Mouse (Mus musculus): ENCODE measurements around the gene Slc22a1. TPM values are rescaled to one million over a fixed set of nuclear protein-coding genes. Genes with fewer than 3 reads are reported as not detected.
A peak's percentile ranks its signal among the peaks of the same experiment; 100 is the strongest.

Gene Slc22a1
- total RNA-seq (2017) = not detected in 2 replicates

DNA sequence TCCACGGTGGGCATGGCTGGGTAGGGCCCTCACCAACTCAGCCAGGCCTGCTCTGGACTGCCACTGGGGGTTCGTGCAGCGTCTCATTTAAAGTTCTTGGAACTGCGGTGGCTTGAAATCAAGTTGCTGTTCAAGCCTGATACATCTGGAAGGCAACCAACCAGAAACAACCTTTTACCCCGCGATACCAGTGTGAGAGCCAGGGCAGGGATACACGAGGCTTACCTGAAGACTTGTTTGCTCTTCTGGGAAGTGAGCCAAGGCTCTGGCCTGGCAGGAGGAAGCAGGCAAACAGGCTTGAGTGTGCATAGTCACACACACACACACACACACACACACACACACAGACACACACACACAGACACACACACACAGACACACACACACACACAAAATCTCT is at the start of gene Slc22a1:
Slc22a1 (minus strand) TSS at position 184 of the 400 bp plus-strand sequence.
- no peak; a peak in 1 of 4 replicates for ATAC-seq (replicated peaks in 1 of 2; ENCODE audit: insufficient read depth in 1 of 2, low FRiP score in 2 of 2, low TSS enrichment in 1 of 2, low read depth in 1 of 2, poor library complexity in 2 of 2, severe bottlenecking in 2 of 2)

GRCm38 (mm10) chr17:12724767-12725744 is 49.4 kb upstream of the Slc22a1 start:
- ATAC-seq (replicated peaks in 1 of 2; ENCODE audit: insufficient read depth in 1 of 2, low FRiP score in 2 of 2, low TSS enrichment in 1 of 2, low read depth in 1 of 2, poor library complexity in 2 of 2, severe bottlenecking in 2 of 2) = peak; percentile 65 to 71

DNA sequence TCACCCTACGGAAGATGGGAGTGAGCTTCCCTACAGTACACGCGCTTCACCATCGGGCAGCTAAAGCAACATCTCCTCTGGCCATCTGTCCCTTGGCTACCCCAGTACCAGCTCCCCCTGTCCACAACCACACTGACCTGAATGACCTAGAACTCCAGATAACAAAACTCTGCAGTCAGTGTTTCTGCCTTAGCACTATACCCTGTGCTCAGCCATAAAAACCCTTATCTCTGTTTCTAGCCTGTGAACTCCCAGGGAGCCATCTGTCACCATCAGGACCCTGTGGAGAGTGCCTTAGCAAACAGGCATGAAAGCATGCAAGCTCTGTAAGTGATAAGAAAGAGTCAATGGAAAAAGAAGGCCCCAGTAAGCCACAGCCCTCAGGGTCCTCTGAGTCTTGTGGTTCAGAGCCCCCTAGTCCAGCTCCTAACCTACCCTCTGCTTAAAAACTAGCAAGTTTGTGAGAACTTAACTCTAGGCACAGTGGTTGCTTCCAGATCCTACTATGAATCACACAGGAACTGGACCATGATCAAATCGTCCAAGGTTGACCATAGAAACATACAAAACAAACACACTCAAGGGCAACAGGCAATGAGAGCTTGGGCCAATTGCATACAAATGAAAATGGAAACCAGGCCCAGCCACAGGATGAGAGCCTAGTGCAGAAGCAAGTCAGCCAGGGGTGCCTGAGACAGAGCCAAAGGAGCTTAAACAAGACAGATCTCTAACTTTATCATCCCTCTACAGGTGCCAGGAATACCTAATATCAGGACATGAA is 48.5 kb upstream of the Slc22a1 start:
- ATAC-seq (replicated peaks in 1 of 2; ENCODE audit: insufficient read depth in 1 of 2, low FRiP score in 2 of 2, low TSS enrichment in 1 of 2, low read depth in 1 of 2, poor library complexity in 2 of 2, severe bottlenecking in 2 of 2) = no peak

DNA sequence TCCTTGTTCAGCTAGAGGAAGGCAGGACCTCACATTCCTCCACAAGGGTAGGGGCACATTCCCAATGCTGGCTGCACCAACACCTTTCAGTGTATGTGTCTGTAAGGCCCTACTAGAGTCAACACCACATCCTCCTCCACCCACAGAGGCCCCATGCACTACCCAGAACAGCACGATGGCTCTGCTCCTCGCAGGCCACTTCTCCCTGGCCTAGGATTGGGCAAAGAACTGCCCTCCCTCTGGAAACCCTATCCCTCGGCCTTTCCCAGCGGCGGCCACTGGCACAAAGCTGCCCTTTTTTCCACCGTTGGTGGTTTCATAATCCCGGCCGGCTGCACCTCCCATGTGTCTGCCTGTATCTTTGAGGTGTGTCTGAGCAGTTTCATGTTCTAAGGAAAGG is 47.0 kb upstream of the Slc22a1 start:
- peak; percentile 35 to 52 for ATAC-seq (replicated peaks in 1 of 2; ENCODE audit: insufficient read depth in 1 of 2, low FRiP score in 2 of 2, low TSS enrichment in 1 of 2, low read depth in 1 of 2, poor library complexity in 2 of 2, severe bottlenecking in 2 of 2)

DNA sequence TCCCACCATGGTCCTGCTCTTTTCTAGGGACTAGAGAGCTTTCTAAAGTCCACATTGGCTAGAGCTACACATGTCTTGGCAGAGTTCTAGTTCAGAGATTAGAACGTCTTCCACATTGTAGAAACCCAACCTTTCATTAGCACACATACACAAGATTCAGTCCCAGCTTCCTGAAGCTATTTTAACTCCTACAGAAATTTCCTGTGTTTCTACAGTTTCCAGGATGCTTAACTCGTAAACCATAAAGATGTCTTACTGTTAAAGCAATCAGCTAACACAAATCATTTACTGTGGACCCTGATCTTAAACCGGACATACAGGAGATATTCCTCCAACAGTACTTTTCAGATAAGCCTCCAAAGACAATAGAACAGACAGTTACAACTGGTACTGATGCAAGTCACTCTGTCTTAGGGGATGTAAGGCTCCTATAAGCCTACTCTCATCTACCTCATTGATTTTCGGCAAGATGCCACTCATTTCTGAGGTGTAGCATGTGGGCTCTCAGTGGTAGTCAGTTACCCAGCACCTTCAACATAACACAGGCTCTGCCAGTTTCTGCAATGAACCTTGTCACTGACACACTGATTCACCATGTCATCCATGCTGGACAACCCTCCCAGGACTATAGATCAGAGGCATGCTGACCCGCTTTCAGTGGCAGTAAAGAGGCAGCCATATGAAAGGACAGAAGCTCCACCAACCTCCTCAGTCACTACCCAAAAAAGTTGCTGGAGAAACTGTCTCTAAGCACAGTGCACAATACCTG is 45.7 kb upstream of the Slc22a1 start:
- ATAC-seq (replicated peaks in 1 of 2; ENCODE audit: insufficient read depth in 1 of 2, low FRiP score in 2 of 2, low TSS enrichment in 1 of 2, low read depth in 1 of 2, poor library complexity in 2 of 2, severe bottlenecking in 2 of 2) = no peak

DNA sequence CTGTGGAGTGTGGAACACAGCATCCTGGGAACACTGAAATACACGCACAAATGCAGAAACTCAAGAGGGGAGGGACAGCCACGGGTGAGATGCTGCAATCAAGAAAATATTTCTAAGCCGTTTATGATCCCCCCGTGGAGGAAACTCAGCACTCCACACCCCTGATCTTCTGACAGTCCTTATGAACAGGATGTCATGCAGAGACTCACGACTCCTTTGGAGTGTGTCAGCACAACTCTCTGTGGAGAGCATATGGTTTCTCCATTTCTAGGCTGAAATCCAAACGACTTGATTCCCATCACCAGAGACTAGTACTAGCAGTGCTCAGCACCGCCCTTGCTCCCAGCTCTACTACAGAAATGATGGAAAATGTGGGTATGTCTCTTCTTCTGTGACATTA is 42.6 kb upstream of the Slc22a1 start:
- ATAC-seq (replicated peaks in 1 of 2; ENCODE audit: insufficient read depth in 1 of 2, low FRiP score in 2 of 2, low TSS enrichment in 1 of 2, low read depth in 1 of 2, poor library complexity in 2 of 2, severe bottlenecking in 2 of 2) = no peak

GRCm38 (mm10) chr17:12717445-12717844 is 41.8 kb upstream of the Slc22a1 start:
- no peak for ATAC-seq (replicated peaks in 1 of 2; ENCODE audit: insufficient read depth in 1 of 2, low FRiP score in 2 of 2, low TSS enrichment in 1 of 2, low read depth in 1 of 2, poor library complexity in 2 of 2, severe bottlenecking in 2 of 2)

GRCm38 (mm10) chr17:12715032-12715431 is 39.4 kb upstream of the Slc22a1 start:
- ATAC-seq (replicated peaks in 1 of 2; ENCODE audit: insufficient read depth in 1 of 2, low FRiP score in 2 of 2, low TSS enrichment in 1 of 2, low read depth in 1 of 2, poor library complexity in 2 of 2, severe bottlenecking in 2 of 2) = no peak

- ATAC-seq (replicated peaks in 1 of 2; ENCODE audit: insufficient read depth in 1 of 2, low FRiP score in 2 of 2, low TSS enrichment in 1 of 2, low read depth in 1 of 2, poor library complexity in 2 of 2, severe bottlenecking in 2 of 2) = peak; percentile 63 to 68
These were observed 38.5 kb upstream of the Slc22a1 start for GRCm38 (mm10) chr17:12714080-12714561.

- ATAC-seq (replicated peaks in 1 of 2; ENCODE audit: insufficient read depth in 1 of 2, low FRiP score in 2 of 2, low TSS enrichment in 1 of 2, low read depth in 1 of 2, poor library complexity in 2 of 2, severe bottlenecking in 2 of 2) = no peak
These were observed 37.4 kb upstream of the Slc22a1 start for GRCm38 (mm10) chr17:12712993-12713392.

DNA sequence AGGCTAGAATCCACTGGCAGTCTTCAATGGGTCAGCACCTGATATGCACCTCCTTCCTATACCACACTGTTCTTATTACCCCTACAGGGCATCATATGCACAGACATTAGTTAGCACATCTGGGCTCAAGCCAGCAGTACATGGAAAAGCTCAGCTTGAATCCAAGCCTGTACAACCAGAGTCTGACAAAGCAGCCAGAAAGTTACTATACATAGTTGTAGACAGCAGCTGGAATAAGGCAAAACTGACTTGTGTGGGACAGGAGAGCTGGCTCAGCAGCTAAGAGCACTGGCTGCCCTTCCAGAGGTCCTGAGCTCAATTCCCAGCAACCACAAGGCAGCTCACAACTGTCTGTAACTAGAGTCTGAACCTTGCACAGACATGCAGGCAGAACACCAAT is 36.6 kb upstream of the Slc22a1 start:
- ATAC-seq (replicated peaks in 1 of 2; ENCODE audit: insufficient read depth in 1 of 2, low FRiP score in 2 of 2, low TSS enrichment in 1 of 2, low read depth in 1 of 2, poor library complexity in 2 of 2, severe bottlenecking in 2 of 2) = no peak

DNA sequence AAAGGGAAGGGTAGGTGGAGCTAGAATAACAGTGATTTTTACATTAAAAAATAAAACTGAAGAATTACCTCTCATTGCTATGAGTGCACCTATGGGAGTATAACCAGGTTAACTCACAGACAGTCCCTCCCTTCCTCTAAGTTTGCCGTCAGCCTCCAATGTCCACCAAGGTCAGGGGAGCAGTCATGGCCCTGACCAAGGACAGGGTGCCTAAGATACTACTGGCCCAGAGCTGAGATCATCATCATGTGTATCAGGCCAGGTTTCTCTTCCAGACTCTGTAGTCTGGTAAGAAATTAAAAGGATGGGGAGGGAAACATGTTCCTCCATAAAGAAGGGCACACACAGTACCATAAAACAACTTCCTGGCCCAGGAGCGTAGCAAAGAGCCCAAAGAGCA is 35.3 kb upstream of the Slc22a1 start:
- ATAC-seq (replicated peaks in 1 of 2; ENCODE audit: insufficient read depth in 1 of 2, low FRiP score in 2 of 2, low TSS enrichment in 1 of 2, low read depth in 1 of 2, poor library complexity in 2 of 2, severe bottlenecking in 2 of 2) = no peak

GRCm38 (mm10) chr17:12710050-12710780 is 34.6 kb upstream of the Slc22a1 start:
- ATAC-seq (replicated peaks in 1 of 2; ENCODE audit: insufficient read depth in 1 of 2, low FRiP score in 2 of 2, low TSS enrichment in 1 of 2, low read depth in 1 of 2, poor library complexity in 2 of 2, severe bottlenecking in 2 of 2) = peak; percentile 42 to 50

- no peak for ATAC-seq (replicated peaks in 1 of 2; ENCODE audit: insufficient read depth in 1 of 2, low FRiP score in 2 of 2, low TSS enrichment in 1 of 2, low read depth in 1 of 2, poor library complexity in 2 of 2, severe bottlenecking in 2 of 2)
These were observed 32.8 kb upstream of the Slc22a1 start for GRCm38 (mm10) chr17:12708398-12708797.

DNA sequence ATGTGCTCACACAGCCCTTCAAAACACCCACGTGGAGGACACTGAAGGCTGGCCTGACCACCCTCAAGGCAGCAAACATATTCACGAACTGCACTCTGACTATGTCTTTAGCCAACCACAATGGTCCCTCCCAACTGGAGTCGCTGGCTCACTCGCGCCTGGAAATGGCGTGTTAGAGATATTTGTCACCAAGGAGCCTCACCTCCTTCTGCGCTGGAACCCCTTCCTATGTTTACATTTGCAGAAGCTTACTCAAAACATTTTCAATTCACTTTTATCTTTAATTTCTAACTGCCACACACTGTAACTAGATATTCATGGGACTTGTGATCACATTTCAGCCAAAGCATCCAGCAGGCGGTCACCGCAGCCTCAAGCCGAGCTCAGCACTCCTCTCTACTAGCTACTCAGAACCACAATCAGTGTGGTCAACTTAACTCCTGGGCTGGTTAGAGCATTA is 31.0 kb upstream of the Slc22a1 start:
- no peak for ATAC-seq (replicated peaks in 1 of 2; ENCODE audit: insufficient read depth in 1 of 2, low FRiP score in 2 of 2, low TSS enrichment in 1 of 2, low read depth in 1 of 2, poor library complexity in 2 of 2, severe bottlenecking in 2 of 2)

GRCm38 (mm10) chr17:12702901-12703300 is 27.3 kb upstream of the Slc22a1 start:
- no peak for ATAC-seq (replicated peaks in 1 of 2; ENCODE audit: insufficient read depth in 1 of 2, low FRiP score in 2 of 2, low TSS enrichment in 1 of 2, low read depth in 1 of 2, poor library complexity in 2 of 2, severe bottlenecking in 2 of 2)

DNA sequence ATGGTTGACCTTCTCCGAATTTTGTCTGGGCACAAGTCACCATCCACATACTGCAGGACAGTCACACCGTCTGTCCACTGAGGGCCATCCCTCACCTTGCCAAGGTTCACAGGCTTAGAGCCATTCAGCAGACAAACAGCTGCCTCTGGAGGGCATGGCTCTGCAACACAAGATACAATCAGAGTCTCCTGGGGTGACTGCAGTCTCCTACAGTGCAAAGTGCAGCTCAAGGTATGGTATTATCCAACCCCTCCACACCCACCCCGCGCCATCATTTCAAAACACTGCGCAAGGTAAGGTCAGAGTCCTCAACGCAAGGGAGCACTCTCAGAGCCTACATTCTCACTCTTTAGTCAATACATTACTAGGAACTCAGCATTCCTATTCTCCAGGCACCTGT is 24.7 kb upstream of the Slc22a1 start:
- no peak for ATAC-seq (replicated peaks in 1 of 2; ENCODE audit: insufficient read depth in 1 of 2, low FRiP score in 2 of 2, low TSS enrichment in 1 of 2, low read depth in 1 of 2, poor library complexity in 2 of 2, severe bottlenecking in 2 of 2)

All from hematopoietic stem cell, adult 5-6 weeks (primary cell).